Mouse (Mus musculus): ENCODE data around the gene Add3. TPM values are rescaled to one million over a fixed set of nuclear protein-coding genes. Genes with fewer than 3 reads are reported as not detected.

Gene Add3
- polyA plus RNA-seq, 1 experiment from 2014 or later: 119 TPM

DNA sequence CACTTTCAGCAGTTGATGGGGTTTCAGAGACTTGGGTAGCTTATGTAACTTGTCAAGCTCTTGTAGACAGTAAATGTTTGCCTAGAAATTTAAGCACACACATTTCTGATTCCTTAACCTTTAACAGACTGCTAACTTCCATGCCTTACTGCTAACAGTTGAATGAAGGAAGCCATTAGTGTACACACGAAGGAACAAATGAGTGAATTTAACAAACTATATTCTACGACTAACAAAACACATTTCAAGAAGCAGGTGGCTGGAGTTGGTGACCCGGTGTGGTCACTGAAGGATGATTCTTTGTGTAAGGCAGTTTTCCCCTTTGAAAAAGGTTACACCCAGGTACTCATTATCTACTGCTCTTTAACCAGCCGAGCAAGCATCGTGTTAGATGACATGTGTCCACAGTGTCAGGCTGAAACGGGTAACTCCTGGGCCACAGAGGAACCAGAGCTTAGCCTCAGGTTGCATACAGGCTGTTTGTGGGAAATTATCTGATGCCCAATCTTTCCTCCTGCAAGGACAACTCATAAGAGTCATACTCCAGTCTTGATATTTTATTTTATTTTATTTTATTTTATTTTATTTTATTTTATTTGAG is 17.5 kb upstream of the Add3 start:
- no peak for DNase-seq
- no peak for TF ChIP-seq CTCF (IDR thresholded peaks at IDR 0.05; ENCODE audit: low read depth)
- H3K27me3 ChIP-seq (ENCODE audit: insufficient read depth, low read length): no peaks in the 10 kb centered on the region
- 42% methylated on average over 6 of the region's 6 CpGs for WGBS
- H3K9ac ChIP-seq: no peak overlapping the region
- no peak overlapping the region for H3K4me2 ChIP-seq
- peaks cover 11% of the 10 kb centered on the region for H3K4me1 ChIP-seq (ENCODE audit: insufficient read depth)
- H3K36me3 ChIP-seq (ENCODE audit: insufficient read depth): no peaks in the 10 kb centered on the region
- H3K9me3 ChIP-seq (ENCODE audit: low read depth, low read length): no peaks in the 10 kb centered on the region
- H3K27ac ChIP-seq (ENCODE audit: low read depth): no peak overlapping the region
- ATAC-seq (ENCODE audit: insufficient read depth): no peak
- no peak overlapping the region for H3K4me3 ChIP-seq (ENCODE audit: low read depth, low read length)

DNA sequence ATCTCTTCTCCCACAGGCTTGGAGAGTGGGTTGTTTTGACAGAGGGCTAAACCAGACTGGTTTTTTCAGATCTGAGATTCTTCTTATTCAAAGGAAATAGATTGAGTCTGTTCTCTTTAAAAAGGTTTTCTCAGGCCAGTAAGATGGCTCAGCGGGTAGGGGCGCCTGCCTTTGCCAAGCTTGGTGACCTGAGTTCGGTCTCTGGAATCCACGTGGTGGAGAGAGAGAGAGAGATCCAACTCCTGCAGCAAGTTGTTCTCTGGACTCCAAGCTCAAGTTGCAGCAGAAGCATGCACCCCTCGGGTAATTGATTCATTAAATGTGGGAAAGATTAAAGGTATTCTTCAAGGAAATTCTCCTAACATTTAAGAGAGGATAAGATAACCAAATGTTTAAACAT is 16.9 kb upstream of the Add3 start:
- Histone ChIP-seq H3K27ac (ENCODE audit: low read depth) (no peak overlapping the region), H3K27me3 (ENCODE audit: insufficient read depth, low read length) (no peaks in the 10 kb centered on the region), H3K4me2 (no peak overlapping the region), H3K9ac (no peak overlapping the region), H3K9me3 (ENCODE audit: low read depth, low read length) (no peaks in the 10 kb centered on the region), H3K36me3 (ENCODE audit: insufficient read depth) (no peaks in the 10 kb centered on the region), H3K4me3 (ENCODE audit: low read depth, low read length) (no peak overlapping the region), H3K4me1 (ENCODE audit: insufficient read depth) (peaks cover 16% of the 10 kb centered on the region)
- no peak for DNase-seq
- 36% methylated on average over 5 of the region's 5 CpGs for WGBS
- TF ChIP-seq CTCF (IDR thresholded peaks at IDR 0.05; ENCODE audit: low read depth): no peak
- no peak for ATAC-seq (ENCODE audit: insufficient read depth)

DNA sequence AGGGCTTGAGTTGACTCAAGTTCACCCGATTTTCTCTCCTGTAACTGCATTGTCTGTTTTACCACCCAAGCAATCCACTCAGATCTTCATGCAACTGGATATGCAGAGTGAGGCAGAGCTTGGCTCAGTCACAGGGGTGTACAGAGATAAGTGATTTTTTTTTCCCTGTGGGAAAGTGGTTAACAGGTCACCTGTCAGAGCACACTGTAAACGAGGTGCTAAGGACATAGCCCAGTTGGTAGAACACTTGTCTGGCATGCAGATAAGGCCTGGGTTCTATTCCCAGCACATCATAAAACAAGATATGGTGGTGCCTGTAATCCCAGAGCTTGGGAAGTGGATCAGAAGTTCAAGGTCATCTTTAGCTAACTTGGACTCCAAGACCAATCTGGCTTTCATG is 14.6 kb upstream of the Add3 start:
- H3K36me3 ChIP-seq (ENCODE audit: insufficient read depth): no peaks in the 10 kb centered on the region
- H3K27me3 ChIP-seq (ENCODE audit: insufficient read depth, low read length): no peaks in the 10 kb centered on the region
- DNase-seq (peak; percentile 84), ATAC-seq (ENCODE audit: insufficient read depth) (peak; percentile 67)
- no peak overlapping the region for H3K27ac ChIP-seq (ENCODE audit: low read depth)
- no peak for TF ChIP-seq CTCF (IDR thresholded peaks at IDR 0.05; ENCODE audit: low read depth)
- 40% methylated on average over 2 of the region's 2 CpGs for WGBS
- peaks cover 28% of the 10 kb centered on the region for H3K4me1 ChIP-seq (ENCODE audit: insufficient read depth)
- no peaks in the 10 kb centered on the region for H3K9me3 ChIP-seq (ENCODE audit: low read depth, low read length)
- no peak overlapping the region for H3K4me2 ChIP-seq
- no peak overlapping the region for H3K9ac ChIP-seq
- no peak overlapping the region for H3K4me3 ChIP-seq (ENCODE audit: low read depth, low read length)

DNA sequence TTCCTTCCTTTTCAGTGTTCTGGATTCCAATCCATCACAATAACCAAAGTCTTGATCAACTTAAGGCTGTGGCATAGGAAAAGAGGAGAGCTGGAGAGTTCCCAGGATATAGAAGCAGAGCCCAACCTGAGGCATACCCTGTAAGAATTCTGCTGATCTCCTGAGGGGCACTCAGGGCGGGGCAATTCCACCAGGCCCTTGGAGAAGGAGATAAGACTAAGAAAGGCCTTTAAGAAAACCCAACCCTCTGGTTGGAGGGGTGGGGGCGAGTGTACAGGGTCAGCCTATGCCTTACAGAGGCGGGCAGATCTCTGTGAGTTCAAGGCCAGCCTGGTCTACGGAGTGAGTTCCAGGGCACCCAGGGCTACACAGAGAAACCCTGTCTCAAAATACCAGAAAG is 13.7 kb upstream of the Add3 start:
- no peak for ATAC-seq (ENCODE audit: insufficient read depth)
- Histone ChIP-seq H3K36me3 (ENCODE audit: insufficient read depth) (no peaks in the 10 kb centered on the region), H3K4me1 (ENCODE audit: insufficient read depth) (peaks cover 28% of the 10 kb centered on the region), H3K4me2 (no peak overlapping the region), H3K27ac (ENCODE audit: low read depth) (no peak overlapping the region), H3K9me3 (ENCODE audit: low read depth, low read length) (no peaks in the 10 kb centered on the region), H3K27me3 (ENCODE audit: insufficient read depth, low read length) (no peaks in the 10 kb centered on the region), H3K4me3 (ENCODE audit: low read depth, low read length) (no peak overlapping the region), H3K9ac (no peak overlapping the region)
- 78% methylated on average over 4 of the region's 4 CpGs for WGBS
- no peak for DNase-seq
- no peak for TF ChIP-seq CTCF (IDR thresholded peaks at IDR 0.05; ENCODE audit: low read depth)

DNA sequence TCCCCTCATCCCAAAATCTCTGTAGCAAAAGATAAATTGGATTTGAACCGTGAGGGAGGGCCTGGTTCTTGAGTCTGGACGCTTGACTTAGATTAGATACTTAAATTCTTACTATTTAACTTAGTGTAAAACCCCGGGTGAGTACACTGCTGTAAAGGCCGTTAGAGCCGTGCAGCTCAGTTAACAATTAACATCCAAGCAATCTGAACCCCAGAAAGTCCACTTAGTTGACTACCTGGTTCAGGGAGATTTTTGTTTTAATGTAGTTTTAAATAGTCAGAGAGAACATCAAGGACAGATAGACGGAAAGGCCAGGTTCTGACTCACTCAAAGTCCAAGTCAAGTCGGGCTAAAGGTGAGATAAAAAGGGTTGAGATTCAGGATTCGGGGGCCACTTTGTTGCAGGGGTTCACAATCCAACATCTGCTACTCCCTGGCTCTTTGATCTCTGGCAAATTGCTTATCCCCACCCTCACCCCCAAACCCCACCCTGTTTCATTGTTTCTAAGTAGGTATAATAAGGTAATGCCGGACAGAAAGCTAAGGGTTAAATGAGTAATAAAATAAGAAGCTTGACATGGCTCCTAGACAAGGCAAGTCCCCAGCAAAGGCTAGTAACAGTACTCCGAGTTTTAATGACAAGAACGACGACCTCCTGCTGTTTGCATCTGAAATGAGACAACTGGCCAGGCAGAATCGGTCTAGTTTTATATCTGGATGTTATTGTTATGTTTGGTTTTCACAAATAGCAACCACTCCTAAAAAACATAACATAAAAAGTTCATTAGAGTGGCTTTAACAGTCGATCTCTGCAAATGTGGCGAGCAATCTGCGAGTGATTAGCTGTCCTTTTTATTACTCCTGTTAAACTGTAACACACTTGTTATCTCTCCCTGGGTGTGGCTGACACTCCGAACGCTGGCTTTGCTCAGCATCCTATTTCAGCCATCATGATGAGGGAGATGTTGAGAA is 12.6 kb upstream of the Add3 start:
- H3K9ac ChIP-seq: no peak overlapping the region
- H3K4me3 ChIP-seq (ENCODE audit: low read depth, low read length): no peak overlapping the region
- ATAC-seq (ENCODE audit: insufficient read depth) (no peak), DNase-seq (no peak)
- no peaks in the 10 kb centered on the region for H3K9me3 ChIP-seq (ENCODE audit: low read depth, low read length)
- H3K4me1 ChIP-seq (ENCODE audit: insufficient read depth): peaks cover 28% of the 10 kb centered on the region
- H3K36me3 ChIP-seq (ENCODE audit: insufficient read depth): no peaks in the 10 kb centered on the region
- no peak overlapping the region for H3K4me2 ChIP-seq
- no peak overlapping the region for H3K27ac ChIP-seq (ENCODE audit: low read depth)
- no peaks in the 10 kb centered on the region for H3K27me3 ChIP-seq (ENCODE audit: insufficient read depth, low read length)
- TF ChIP-seq CTCF (IDR thresholded peaks at IDR 0.05; ENCODE audit: low read depth): no peak
- WGBS: 28% methylated on average over 18 of the region's 18 CpGs

DNA sequence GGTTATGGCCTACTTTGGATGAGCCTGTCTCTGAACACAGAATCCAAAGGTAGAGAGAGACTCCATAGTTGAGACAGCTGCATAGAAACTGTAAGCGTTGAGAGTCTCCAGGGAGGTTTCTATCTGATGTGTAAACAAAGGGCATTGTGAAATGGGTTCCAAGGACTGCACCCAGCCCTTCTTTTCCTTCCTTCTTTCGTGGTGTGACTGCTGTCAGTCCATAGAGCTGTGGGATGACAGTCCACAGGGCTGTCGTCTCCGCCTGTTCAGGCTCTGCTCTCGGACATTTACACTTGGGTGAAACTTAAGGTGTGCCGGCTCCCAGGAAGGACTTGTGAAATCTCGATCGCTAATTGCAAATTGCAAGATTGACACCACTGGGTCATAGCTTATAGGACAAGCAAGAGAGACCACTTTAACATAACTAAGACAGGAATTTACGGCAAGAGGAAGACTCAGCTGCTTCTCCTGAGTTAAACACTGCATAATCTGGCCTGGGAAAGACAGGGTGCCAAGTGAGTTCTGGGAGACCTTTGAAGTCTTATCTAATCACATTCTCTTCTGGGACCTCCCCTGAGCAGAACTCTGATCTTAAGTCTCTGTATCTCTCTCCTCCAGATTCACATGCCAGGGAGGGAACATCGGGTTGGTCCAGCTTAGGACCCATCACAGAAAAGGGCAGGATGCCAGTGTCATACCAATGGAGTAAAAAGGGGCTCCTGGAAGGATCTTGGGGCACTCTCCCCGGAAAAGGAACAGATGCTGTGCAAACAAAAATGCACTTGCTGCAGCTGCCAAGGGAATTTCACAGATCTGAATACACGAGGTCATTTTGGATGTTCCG is 11.5 kb upstream of the Add3 start:
- DNase-seq: peak; percentile 53
- ATAC-seq (ENCODE audit: insufficient read depth): peak; percentile 48; the same call in 1 of the 2 replicates
- no peaks in the 10 kb centered on the region for H3K27me3 ChIP-seq (ENCODE audit: insufficient read depth, low read length)
- no peaks in the 10 kb centered on the region for H3K9me3 ChIP-seq (ENCODE audit: low read depth, low read length)
- 0 out of 2 replicates have a peak overlapping the region, but pooled peaks have one; percentile 7 for H3K4me2 ChIP-seq
- 16% methylated on average over 13 of the region's 13 CpGs for WGBS
- no peak overlapping the region for H3K9ac ChIP-seq
- TF ChIP-seq CTCF (IDR thresholded peaks at IDR 0.05; ENCODE audit: low read depth): no peak
- peaks cover 30% of the 10 kb centered on the region for H3K4me1 ChIP-seq (ENCODE audit: insufficient read depth)
- 0 out of 2 replicates have a peak overlapping the region, but pooled peaks have one; percentile 13 for H3K27ac ChIP-seq (ENCODE audit: low read depth)
- H3K4me3 ChIP-seq (ENCODE audit: low read depth, low read length): no peak overlapping the region
- H3K36me3 ChIP-seq (ENCODE audit: insufficient read depth): no peaks in the 10 kb centered on the region

Measured in lung, embryonic 14.5 days (tissue).